Mouse (Mus musculus) neutrophil, adult 5-6 weeks (primary cell): ENCODE data around the gene Exph5. TPM values are rescaled to one million over a fixed set of nuclear protein-coding genes. Genes with fewer than 3 reads are reported as not detected.

ENCODE experiments used
- ATAC-seq: fragments of 151-379, 151-347 bp; 2 replicates; pipeline ENCODE4 v1.8.0; 2017; ENCODE audit warnings: mild to moderate bottlenecking, moderate TSS enrichment; ENCODE audit not compliant: insufficient number of reproducible peaks, poor library complexity, low FRiP score, severe bottlenecking; ENCODE audit errors: extremely low read depth
- total RNA-seq: library from RNA; stranded (forward); fragments of 200-1000 nt; gene quantifications from 2 replicates; pipeline ENCODE4 v1.2.3, GENCODE M21; 2017

The Exph5 gene
- total RNA-seq, 1 experiment from 2014 or later, result 0.47 TPM

DNA sequence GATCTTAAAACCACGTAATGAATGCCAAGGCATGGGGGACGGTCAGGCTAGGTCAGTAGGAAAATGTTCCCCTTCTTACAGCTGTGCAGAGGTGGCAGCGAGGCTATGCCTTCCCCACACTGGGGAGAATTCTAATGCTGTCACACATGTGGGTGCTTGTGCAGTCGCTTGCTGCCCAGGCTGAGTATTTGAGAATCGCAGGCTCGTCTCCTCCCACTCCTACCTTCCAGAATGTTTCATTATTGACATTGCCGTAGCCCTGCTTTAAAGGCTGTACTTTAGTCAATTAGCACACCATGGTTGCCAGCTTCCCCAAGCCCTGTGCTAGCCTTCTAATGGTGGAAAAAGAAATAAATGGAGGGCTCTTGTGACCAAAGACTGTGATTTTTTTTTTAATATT lies 6.4 kb downstream of the Exph5 start:
- ATAC-seq, result no peak

DNA sequence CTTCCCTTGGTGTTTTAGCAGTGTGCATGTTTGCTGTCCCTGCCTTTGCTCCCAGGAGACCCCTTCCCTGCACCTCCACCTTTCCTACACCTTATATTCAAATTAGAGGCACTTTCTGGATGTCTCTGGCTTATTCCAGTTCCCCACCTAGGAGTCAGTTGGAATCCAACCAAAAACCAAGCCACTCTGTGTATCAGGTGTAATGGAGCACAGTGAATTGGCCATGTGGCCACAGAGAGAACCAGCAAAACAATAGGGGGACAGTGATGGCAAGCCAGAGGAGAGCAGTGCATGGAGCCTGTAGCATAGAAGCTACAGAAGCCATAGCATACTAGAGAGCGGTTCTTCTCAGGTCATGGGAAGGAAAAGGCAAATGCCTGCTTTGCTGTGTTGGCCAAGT lies 11.5 kb downstream of the Exph5 start:
- no peak for ATAC-seq

DNA sequence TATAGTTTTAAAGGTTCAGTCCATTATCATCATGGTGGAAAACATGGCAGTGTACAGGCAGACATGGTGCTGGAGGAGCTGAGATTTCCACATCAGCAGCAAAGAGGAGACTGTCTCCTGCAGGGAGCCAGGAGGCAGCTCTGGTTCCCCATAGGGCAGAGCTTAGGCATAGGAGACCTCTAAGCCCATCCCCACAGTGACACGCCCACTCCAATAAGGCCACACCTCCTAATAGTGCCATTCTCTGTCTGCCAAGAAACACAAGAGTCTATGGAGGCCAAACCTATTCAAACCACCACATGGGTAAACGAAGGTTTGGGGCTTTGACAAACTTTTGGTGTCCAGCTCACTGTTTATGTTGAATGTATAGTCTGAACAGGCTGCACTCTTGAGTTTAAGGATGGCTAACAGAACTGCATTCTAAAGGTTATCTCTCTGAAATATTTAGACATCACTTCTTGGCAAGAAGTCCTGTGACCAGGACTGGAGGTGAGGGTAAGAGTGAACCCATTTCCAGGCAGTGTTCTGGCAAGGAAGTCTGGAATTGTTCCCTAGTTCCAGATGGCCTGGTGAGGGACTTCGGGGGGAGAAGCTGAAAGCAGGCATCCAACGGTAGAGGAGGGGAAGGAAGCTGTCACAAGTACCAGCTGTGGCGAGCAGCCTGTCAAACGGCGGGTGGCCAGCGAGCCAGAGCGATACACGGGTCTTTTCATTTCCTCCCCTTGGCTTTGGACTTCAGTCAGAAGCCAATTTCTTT lies 19.6 kb downstream of the Exph5 start:
- no peak for ATAC-seq

DNA sequence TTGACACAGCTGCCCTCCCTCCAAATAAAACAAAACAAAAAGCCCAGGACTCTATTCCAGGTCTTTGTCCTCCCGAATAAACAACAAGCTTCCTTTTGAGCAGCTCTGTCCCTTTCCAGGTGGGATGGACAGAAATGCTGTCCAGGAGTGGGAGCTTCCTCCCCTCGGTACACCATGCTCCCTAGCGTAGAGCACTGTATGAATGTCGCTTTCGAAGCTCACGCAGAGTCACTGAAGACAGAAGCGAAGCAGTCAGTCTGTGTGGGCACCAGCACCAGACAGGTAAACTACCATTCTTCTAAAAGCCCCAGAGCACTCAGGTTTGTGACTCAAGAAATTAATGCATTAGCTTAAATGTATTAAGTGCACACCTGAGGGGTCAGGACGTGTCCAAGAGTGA lies 20.2 kb downstream of the Exph5 start:
- no peak for ATAC-seq

DNA sequence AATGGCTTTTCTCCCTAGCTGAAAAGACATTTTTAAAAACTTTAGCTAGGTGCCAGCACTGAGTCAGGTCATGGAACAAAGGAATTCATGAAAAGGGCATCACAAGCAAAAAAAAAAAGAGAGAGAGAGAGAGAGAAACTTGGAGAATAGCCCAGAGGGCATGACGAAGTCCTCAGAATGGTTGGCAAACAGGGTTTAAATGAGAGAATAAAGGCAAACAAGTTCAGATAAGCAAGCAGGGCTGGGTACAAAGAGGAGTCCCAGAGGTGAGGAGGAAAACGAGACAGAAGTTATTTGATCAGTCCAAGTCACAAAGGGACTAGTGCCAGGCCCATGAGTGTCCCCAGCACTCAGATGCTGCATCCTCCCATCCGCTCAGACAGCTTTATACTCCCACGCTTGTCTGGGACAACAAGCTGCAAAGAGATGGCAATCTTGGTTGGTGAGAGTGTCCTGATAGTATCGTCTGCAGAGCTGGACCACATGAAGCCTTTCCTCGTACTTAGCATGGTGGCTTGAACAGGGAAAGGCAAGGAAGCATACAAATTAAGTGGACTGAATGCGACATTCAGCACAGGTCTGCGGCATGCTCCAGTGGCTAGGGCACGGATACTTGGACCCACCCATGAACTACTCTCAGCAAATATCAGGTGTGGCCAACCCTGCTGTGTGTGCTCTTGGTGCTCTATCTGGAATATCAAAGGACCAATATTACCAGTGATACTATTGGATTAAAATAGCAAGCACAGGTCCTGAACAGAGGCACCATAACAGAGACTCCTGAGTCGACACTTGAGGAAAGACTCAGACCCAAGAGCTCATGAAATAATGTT lies 22.2 kb downstream of the Exph5 start:
- ATAC-seq, result no peak

DNA sequence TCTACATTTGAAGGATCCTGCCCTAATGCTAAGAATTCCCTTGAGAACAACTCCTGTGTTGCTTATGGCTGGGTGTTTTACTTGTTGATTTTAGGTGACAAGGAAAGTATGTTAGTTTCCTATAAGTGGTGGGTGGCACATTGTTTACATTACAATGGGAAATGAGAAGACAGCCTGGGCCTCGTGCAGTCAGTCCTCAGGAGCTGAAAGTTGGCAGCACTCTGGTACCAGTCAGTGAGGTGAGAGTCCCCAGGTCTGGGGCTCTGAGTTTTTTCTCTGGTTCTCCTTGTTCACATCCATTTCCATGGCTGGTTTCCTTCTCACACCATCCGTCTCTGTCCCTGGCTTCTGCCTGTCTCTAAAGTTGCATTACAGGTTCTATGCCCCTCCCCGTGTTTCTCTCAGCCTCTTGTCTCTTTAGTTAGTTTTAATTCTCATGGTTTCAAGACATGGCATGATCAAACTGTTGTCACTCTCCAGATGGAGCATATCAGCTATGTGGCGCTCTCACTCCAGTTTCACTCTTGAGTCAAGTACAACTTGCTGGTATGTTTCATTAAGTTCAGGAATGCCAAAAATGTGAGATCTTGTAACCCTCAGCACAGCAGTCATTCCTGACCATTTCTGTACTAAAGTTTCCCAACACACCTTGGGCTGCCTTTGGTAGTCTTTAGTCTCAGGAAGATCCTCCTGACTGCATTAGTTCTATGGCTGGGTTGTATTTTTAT lies 24.1 kb downstream of the Exph5 start:
- ATAC-seq, result no peak

DNA sequence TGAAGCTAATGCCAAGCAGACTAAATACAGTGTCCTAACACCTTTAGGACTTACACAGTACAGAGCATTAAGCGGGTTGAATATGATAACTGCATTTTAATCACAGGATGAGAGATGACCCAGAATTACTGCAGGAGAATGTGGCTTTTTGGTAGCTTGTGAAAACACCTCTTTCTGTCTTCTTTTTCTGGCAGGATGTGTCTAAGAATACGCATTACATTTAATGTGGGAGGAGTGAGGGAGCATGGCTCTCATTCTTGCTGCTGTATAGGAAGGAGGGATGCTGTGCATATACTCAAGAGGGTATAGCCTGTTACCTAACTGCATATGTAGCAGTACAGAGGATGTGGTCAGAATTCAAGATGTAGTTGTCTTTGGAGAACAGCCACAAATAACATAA lies 26.7 kb downstream of the Exph5 start:
- no peak for ATAC-seq

DNA sequence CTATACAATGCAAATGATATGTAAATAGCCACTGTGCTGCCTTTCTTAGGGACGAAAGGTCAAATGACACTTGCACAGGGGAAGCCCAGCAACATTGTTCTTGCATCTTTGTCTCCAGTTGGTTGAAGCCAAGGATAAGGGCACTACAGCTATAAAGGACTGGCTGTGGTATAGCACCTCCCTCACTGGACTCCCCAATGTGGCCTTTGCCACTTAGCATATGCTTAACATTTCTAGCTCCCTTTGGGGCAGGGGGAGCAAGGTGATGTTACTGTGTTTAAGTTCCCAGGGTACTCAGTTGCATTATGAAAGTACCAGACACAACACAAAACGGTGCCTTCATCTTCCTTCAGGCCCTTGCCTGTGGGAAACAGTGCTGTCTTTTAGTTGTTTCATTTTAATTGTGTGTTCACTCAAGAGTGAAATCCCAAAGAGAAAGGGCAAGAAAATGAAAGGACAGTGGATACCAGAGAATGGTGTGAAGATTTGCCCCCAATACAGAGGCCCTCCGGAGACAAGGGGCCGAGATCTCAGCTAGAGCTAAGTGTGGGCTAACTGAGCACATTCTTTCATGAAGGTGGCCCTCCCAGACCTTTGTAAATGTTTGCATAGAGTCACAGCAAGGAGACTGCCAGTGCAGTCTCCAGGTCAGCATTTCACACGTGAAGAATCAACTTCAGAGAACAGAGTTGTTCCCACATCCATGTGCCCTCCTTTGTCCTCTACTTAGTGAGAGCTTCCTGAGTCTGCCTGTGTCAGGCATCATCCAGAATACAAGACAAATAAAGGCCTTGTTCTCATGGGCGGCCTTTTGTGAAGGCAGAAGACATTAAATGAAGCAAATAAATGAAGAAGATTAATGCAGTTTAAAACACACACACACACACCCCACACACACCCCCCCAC lies 28.1 kb downstream of the Exph5 start:
- ATAC-seq, result no peak

DNA sequence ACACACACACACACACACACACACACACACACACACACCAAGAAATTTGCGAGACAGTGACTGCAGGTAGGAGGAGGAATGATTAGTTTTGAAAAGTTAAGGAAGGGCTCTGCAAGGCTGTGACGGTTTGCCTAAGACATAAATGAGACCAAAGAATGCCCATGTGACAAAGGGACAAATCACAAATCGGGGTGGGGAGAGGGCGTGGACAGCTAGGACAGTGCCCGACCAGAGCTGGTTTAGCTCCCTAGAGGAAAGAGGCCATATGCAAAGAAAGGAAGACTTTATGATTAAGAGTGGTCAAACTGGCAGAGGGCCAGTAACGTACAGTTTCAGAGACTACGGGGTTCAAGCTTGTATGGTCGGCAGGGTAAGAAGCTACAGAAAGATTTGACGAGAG lies 28.8 kb downstream of the Exph5 start:
- ATAC-seq, result no peak

DNA sequence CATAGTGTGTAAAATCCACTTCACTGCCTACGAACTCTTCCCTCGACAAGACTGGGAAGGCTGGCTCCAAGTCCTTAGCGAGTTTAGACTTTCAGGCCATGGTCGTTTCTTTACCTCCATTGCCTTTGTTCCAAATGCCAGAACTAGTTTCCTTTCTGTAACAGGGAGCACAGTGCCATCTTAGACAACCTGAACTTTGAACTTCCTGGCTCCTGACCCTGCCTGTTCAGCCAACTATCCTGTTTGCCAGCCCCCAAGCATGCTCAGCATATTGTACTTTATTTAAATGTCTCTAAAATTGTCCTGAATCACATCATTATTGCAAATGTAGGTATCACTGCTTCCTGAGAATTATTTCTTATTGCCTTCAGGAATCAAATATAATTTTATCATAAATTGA lies 32.0 kb downstream of the Exph5 start:
- no peak for ATAC-seq

DNA sequence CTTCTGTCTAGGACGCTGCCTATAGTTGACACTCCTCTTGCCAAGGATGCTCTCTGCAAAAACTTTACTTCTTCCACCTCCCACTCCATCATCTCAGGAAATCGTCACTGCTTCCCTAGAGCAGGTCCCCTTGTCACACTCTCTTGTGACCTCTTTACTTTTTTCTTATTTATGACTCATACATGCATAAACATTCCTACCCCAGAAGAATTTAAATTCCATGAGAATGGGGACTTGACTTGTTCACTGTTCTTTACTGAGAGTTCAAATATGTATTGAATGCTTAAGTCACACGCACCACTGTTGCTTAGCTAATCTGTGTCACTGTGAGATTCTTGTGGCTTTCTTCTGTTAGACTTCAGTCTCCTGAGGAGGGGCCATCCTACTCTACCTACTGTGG lies 33.7 kb downstream of the Exph5 start:
- ATAC-seq, result no peak

DNA sequence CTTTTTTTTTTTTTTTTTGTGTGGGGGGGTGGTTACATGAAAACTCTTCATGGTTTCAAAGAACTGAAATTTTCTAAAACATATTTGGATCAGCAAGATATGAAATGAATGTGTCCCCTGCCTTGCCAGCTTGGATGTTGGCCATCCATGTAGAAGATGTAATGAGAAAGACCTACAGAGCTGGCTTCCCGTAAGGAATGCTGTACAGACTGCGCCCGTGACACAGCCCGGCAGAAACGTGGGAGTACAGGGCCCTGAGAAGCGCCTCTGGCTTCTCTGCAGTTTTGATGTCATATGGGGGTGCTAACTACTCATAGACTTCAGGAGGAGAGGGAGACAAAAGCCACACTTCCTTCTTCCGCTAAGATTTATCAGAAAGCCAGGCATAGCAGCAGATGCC lies 38.1 kb downstream of the Exph5 start:
- ATAC-seq, result no peak

DNA sequence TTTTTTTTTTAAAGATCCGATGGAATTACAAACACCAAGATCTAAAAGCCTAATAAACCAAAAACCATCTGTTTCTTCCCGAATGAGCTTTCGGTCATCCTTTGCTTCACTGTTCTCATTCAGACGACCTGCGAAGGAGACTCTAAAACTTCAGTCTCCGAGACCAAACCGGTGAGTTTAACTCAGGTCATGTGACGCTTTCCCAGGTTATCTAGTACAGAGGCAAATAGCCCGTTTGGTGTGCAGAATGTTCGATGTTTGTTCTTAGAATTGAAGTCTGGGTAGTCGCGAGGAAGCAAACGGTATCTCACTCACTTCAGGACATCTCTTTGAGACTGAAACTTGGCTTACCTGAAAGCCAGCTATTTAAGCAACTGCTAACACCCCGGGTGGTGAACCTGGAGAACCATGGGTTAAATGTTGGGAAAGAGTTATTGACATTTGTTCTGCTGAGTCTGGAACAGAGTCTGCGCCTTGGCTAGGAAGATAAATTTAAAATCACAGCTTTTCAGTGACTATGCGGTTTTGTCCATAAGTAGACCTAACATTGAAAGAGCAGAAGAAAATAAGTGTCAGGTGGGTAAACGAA lies 39.0 kb downstream of the Exph5 start:
- ATAC-seq, result no peak

DNA sequence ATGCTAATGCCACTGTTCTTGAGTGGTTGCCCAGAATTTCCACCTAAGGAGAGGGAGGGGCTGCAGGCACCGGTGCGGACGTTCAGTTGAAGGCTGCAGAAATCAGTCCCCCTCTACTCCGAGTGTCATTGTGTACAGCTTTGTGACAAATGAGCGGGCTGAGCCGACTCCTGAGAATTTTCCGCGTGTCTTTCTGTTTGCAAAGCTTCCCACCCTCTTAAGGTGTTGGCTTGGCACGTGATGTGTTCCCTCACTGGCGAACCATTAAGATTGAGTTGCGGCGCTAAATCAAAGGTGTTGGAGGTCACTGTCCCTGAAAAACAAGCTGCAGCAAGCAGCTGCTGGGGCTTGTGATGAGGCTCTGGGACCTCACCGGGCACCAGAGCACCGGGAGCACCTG lies 39.5 kb downstream of the Exph5 start:
- no peak for ATAC-seq

DNA sequence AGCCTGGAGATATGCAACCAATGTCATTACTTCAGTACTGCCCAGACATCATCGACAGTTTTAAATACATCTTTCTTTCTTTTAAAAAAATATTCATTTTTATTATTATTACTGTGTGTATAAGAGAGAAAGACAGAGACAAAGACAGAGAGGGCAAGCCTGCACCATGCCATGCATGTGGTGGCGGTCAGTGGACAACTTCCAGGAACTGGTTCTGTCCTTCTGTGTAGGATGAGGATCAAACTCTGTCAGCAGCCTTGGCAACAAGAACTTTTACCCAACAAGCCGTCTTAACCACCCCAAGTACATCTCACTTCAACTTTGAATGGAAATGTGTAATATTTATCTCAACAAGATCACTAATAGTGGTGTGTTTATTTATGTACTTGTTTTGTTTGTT lies 40.5 kb downstream of the Exph5 start:
- ATAC-seq, result no peak

DNA sequence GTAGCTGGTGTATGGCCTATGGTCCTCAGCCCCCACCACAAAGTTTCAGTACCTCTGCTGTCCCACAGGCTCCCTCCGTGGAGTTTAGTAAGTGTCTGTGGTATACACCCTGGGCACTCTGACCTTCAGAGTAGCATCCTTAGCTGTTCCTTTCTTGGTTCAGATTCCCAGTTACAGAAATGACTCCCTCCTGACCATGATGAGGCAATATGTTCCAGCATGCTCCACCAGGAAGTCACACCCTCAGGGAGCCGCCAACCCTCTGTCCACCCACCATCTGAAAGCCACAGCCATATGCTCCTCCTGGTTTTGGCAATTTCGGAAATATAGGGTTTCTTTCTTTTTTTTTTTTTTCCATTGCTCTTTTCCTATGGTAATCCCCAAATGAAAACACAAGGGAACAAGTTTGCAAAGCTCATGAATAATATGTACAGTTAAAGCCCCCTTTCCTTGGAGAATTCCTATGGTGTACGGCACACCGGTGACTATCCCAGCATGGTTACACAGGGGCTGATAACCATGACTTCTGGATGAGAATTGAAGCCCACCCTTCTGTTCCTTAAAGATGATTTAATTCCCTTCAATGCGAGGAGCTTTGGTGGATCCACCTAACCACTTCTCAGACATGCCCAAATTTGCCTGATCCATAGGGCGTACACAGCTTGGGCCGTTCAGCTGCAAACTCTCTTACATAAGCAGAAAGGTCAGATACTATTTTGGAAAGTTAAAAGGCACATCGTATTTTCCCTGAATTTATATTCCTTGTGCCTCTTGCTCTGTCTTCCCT lies 43.4 kb downstream of the Exph5 start:
- ATAC-seq, result no peak

DNA sequence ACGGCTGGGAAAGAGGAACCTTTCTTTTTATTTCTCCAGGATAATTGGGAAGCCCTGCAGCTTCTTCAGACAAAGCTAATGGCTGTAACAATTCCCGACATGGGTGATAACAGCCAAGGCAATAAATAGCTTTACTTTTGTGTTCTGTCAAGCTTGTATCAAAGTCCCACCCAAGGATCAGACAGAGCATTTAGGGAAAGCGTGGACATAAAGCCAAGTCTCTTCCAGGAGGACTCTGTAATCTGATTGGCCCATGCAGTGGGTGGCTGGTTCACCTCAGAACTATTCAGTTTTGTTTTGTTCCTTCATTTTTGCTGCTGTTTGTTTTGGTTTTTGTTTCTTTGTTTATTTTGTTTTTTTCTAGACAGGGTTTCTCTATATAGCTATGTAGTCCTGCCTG lies 44.3 kb downstream of the Exph5 start:
- ATAC-seq, result no peak

DNA sequence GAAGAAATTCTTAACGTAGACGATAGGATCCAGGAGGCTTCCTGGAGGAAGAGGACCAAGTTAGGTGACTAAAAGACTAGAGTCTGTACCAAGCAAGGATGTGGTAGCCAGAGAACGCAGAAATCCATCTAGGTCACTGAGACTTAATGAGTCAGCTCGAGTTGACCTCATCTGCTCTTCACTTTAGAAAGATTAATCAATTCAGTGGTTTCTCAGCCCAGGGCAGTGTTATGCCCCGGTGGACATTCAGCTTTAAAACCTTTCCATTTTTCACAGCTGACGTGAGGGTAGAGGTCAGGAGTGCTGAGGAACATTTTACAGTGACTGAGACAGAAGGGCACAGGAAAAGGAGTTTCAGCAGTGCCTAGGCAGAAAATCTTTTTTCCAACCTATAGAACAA lies 44.9 kb downstream of the Exph5 start:
- no peak for ATAC-seq
